Mouse (Mus musculus) CD4-positive, CD25-positive, alpha-beta regulatory T cell, adult 4 months (primary cell): ENCODE results near the gene Lpar3. TPM values are rescaled to one million over a fixed set of nuclear protein-coding genes. Genes with fewer than 3 reads are reported as not detected.
"Not testable (repeated sequence)": the region's sequence is repeated elsewhere in the genome, so short reads cannot be mapped to it uniquely, and the experiment has no call there.

ENCODE experiments used
- ATAC-seq: one replicate; pipeline ENCODE4 v1.8.0; 2017
- polyA plus RNA-seq, 2 experiments: library from polyadenylated mRNA; unstranded; fragments of 100-300 nt; shearing (Covaris generic); gene quantifications; one replicate each; pipeline ENCODE4 v1.2.1; 2017

Gene Lpar3
- not detected for polyA plus RNA-seq

DNA sequence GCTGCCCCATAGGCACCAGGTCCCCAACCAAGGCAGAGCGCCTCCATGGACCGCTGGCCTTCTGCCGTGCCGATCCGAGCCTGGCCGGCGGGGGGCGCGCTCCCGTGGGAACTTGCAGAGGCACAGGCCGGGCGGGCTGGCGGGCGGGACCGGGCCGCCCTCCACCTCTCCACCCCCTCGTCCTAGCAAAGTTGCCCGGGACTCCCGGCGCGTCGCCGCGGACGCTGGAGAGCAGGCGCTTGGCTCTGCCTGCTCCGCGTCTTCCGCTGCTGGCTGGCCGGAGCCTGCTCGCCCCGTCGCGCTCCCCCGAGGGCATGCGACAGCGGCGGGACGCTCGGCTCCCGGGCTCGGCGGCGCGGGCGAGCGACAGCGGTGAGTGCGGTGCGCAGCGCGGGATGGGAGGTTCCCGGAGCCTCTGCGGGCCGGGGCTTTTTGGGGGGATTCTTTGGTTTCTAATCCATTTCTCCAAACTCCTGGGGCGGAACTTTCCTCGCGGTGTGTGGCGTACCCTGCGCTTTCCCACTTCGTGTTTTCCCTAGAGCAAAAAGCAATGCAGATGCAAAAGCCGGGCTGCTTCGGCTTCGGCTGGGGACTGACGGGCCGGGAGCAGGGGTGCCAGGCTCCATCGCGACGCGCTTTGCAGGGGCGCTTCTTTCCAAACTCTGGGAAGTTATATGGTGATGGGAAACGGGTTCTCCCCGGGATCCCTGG, at the start of gene Lpar3:
Lpar3 (plus strand) TSS at position 188 of the 711 bp plus-strand sequence.
- no peak for ATAC-seq

DNA sequence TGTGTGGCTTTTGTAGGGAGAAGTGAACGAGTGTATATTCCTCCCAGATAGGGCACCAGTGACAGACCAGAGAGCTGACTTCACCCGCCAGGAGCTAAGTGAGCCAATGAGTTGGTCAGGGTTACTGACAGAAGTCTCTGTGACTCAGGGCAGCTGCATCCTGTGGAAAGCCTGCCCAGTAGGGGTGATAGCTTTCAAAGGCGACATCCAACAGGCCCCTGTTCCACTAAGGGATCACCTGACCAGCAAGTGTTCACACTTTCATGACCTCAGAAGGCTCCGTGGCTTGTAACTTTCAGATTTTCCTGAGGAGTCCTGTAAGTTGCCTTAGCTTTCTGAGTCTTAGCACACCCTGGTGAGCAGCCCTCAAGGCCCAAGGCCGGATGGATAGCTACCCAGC, 47.7 kb upstream of the Lpar3 start:
- ATAC-seq, result no peak

DNA sequence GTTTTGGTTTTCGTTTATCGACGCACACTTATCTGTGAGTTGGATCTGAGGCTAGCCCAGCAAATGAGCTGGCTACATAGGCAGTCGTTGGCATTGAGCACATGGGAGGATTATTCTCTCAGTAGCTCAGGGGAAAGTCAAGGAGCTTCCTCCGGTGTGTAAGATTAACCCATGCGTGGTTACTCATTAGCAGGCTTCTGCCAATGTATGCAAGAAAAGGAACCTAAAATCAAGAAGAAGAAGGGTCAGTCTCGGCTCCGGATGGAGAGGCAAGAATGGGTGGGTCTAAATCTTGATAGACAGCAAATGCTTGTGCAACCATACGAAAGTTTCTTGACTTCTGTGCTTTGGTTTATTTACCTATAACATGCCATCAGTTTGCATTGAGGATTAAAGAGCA, 46.5 kb upstream of the Lpar3 start:
- ATAC-seq, result no peak

DNA sequence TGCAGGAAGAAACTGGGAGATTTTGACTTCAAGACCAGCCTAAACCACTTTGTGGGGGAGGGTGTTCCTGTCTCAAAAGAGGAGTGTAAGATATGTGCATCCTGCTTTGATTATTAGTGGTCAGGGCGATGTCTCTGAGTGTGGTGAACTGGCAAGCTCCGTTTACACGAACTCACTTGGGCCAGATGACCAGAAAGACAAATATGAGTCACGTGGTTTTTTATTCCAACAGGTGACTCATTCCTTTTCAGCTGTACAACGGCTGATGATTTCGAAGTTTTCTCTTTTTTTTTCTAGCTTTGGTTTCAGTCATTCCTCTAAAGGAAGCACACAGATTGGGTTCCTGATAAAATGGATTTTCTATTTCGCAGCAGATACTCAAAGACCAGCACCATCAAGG, 43.5 kb upstream of the Lpar3 start:
- ATAC-seq, result no peak

DNA sequence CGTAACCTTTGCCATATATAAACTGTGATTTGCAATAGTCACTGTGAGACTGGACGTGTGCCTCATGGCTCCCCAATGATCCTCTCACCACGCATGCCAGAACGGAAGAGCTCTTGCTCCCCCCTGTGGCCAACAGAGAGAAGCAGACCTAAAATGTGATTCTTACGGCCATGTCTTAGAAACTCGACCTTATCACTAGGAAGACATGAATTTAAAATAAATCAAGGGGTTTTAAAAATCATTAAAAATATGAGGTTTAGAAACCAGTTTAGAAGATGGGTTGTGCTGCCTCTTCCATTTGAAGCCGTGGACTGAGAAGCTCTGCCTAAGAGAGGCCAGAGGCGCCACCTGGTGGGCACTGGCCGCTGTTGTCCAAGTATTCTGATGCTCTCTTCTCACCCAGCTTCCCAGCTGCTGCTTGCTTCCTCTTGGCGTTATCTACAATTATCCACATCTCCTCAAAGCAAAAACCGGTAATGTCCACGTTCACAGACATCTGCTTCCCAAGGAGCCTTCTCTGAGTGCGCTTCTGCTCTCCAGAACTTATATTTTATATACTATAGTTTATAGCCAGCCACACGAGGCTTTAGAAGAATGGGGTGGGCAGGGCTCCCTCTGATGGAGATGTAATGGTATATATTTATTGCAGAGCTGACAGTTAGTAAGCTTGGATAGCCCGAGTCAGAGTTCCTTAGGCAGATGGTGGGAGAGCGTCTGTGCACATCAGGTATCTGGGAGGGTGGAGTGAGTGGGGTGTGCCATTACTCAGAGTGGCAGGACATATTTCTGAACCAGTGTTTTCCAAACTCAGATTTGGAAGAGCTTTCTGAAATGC, 42.8 kb upstream of the Lpar3 start:
- peak; percentile 91 for ATAC-seq

DNA sequence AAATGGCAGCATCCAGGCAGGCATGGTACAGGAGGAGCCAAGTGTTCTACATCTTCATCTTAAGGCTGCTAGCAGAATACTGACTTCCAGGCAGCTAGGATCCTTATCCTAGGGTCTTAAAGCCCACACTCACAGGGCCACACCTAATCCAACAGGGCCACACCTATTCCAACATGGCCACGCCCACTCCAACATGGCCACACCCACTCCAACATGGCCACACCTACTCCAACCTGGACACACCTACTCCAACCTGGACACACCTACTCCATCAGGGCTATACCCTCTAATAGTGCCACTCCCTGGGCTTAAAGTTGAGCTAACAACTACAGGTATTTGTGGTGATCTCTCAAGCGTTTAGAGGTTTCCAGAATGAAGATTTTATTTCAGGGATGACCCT, 40.4 kb upstream of the Lpar3 start:
- no peak for ATAC-seq

DNA sequence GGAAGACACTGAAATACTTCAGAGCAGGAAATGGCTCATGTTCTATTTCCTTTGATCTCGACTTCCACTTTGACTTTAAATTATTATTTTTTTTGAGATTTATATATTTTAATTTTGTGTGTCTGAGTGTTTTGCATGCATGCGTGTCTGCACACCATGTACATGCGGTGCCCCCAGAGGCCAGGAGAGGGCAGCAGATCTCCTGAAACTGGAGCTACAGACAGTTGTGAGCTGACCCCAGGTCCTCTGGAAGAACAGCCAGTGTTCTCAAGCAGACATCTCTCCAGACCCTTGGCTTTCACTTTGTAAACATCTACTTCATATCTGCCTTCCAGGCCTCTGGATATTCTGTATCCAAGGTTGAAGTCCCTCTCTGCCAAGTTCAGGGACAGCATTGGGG, 39.8 kb upstream of the Lpar3 start:
- no peak for ATAC-seq

DNA sequence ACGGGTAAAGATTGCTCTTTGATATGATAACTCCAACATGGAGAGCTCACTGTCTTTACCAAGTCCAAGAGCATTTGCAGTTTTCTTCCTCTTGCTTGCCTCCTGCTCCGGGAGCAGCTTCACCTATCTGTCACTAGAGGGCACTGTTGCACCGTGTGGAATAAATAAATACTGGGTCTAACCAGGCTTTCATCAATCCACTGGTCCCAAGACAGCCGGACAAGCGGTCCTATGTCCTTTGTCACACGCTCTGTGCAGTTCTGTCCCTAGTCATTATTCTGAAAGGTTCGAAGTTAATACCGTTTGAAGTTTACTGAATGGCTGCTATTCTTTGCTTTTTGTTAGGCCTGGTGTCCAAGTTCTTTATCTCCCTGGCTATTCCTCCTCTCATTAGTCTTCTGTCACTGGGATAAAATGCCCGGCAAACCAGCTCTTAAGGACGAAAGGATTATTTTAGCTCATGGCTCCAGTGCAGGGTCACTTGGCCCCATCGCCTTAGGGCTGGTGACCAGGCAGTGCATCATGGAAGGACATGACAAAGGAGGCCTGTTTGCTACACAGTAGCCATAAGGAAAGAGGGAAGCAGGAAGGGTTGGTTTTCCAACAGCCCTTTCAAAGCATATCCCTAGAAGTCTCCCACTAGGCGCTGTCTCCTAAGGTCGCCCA, 35.6 kb upstream of the Lpar3 start:
- peak; percentile 62 for ATAC-seq

DNA sequence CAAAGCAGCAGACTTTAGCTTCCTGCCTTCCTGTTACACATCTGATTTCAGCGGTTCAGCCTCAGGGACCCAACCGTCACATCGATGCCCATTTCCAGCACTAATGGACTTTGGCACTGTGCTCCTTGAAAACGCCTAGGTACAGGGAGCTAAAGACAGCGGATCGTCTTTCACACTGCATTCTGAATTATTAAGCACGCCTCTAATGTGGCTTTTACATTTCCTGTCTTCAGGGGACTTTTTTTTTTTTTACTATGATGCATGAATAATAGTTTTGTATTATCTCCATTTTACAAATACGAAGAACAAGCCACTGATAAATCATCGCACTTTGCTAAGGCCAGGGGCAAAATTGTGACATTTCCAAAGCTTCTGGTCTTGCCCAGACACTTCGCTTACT, 34.7 kb upstream of the Lpar3 start:
- peak; percentile 84 for ATAC-seq

DNA sequence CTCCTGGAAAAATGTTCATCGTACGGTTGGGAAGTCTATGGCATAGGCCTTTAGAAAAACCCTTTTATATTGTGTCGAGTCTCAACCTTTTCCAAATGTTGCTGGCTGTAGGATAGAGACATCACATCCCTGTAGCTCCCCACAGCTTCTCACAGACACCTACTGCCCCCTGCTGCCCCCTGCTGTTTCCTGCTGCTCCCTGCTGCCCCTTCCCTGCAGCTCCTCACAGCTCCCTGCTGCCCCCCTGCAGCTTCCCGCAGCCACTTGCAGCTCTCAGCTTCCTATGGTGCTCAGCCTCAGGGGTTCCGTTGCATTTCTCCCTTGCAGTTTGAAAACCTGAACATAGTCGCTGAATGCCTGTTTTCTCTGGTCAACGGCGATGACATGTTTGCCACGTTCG, 30.8 kb upstream of the Lpar3 start:
- ATAC-seq, result no peak

DNA sequence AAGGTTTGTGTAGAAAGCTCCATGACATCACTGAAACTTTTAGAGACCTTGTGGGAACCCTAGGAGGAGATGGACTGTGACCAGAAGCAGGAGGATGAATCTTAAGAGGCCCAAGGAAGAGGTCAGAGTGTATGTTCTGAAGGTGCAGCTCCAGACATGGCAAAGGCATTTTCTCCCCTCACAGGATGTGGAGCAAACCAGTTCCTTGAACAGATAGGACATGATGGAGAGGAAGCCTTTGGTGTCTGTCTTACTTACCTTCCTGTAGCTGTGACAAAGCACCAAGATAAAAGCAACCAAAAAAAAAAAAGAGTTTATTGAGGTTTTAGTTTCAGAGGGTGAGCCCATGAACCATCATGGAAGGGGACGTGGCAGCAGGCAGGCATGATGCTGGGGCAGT, 28.3 kb upstream of the Lpar3 start:
- ATAC-seq, result peak; percentile 71

DNA sequence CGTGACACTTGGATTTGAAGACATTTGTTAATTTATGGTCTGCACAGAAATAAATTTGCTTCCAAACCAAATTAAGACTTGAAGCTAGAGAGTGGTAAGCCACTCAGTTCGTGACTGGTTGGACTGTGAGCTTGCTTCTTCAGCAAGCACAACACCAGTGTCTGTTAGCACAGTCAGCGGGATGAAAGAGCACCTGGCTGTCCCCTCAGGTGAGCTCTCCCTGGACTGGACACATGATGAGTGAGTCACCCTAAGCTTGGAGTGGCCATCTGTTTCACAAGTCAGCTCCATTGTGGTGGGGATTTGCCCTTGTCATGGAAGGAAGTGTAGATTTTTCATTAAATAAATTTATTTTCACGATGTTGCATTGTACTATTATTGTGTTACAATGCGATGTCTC, 25.6 kb upstream of the Lpar3 start:
- ATAC-seq, result no peak

DNA sequence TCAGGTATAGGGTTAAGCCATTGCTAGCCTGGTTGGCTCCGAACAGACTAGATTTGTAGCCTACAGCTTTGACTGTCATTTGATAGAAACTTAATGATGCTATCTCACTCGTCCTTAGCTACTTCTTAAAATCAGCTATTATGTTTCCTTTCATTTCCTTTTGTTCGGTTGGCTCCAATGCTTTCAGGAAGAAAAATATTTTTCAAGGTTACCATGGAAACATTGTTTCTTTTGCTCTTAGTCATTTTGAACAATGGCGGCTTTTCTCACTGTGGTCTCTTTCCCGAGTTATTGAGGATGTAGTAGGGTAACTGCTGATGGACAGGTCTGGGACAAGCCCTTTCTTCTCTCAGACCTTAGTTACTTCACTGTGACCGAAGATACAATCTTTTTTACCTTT, 24.5 kb upstream of the Lpar3 start:
- no peak for ATAC-seq

DNA sequence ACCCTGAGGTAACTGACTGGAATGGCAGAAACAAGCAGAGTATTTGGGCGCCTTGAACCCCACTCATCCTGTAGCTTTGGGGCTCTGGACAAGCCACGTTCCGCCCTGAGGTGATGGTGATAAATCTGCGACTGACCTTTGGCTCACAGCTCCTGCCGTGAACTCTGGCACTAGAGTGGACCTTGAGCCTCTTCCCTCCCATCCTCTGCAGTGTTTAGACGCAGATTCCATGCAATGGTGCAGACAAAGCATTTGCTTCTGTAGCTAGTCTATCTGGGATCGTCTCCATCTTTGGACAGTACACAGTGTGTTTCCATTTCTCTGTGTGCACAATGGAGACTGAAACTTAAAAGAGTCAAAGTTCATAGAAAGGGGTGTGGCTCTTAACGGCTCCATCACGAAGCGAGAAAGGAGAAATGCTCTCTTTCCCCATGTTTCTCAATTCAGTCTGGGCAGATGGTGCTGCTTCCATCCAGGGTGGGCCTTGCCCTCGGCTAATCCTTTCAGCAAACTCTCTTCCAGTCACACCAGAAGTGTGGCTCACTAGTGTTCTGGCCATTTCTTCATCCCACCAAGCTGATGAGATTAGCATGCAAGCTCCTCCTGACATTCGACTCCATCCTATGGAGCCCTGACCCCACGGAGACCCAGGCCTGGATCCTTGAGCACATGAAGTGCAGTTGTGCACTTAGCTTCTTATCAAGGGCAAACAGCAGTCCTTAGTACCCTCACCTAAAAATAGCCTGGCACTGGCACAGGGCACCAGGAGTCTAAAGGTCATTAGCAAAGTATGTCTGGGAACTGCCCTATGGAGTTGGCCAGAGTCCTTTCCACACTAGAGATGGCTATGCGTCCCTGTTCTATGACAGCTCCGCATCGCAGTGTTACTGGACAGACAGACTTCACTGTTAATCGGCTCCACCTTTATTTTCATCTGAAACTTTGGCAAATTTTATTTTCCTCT, 23.7 kb upstream of the Lpar3 start:
- no peak for ATAC-seq

DNA sequence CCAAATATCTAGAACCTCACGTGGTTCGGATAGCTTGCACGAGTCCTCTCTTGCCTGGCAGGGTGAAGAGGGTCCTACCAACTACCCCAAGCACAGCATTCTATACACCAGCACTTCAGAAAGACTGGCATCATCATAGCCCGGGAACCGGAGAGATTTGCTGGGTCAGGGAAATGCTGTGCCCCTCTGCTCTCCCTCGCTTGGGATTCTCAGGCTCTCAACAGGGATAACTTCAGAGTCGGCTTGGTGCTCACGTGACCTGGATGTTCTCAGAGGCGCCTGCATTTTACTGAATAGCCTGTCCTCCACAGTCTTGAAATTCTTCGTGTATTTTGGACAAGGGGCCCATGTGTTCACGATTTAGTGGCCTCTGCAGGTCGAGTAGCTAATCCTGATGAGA, 23.0 kb upstream of the Lpar3 start:
- no peak for ATAC-seq

DNA sequence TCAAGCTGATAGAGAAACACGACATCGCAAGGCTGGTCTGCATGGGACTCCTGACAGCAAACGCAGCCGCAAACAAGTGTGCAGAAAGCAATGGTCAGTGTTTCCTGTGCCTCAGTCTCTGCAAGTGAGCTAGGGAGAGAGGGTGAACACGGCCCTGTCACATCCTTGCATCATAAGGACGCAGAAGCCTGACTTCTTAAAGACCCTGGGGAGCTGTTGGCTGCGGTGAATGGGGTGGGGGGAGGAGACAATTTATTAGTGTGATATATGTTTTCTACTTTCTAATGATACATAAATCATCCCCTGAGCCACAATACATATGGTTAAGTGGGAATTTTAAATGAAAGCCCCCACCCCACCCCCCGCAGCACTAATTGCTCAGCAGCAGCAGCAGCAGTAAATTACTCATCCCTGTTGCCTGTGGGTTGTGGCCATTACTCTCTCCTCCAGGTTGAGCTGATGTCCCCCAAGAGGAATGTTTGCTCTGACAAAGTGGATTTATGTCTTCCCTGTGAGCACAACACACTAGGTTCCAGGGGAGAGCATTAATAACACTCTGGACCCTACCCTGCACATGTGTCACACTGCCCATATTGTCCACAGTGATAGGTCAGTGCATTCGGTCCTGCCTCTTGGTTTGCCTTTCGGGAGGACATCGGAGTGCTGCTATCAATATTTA, 21.8 kb upstream of the Lpar3 start:
- ATAC-seq, result no peak

DNA sequence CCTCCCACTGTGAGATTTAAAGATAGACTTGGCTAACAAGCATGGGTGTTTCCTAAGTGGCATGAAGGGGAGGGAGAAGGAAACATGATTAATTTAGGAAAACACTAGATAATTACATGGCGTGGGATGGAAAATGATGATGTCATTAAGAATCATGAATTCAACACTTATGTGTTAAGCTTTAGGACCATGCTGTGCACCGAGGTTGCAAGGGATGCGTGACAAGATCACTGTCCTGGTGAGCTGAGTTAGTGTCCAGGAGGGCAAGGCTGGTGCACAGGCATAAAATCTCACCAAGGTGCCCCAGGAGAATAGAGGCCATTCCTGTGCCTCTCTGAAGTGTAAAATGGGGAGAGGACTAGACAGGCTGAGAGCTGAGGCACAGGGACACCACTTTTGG, 21.3 kb upstream of the Lpar3 start:
- ATAC-seq, result no peak

DNA sequence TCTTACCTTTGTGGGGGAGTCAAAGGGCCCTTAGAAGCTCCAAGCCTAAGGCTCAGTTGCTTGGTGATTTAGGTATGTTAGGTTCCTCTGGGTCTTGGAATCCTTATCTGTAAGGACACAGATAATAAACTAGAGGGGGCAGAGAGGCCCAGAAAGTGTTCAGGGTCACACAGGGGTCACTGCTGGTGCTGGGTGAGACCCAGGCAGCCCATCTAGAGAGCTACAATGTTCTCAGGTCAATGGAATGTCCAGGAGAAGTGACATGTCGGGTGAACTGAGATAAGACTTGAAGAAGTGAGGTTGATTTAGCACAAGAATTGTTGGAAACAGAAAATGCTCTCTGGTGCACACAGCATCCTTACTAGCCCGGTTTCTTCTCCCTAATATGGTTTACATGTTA, 16.4 kb upstream of the Lpar3 start:
- no peak for ATAC-seq

DNA sequence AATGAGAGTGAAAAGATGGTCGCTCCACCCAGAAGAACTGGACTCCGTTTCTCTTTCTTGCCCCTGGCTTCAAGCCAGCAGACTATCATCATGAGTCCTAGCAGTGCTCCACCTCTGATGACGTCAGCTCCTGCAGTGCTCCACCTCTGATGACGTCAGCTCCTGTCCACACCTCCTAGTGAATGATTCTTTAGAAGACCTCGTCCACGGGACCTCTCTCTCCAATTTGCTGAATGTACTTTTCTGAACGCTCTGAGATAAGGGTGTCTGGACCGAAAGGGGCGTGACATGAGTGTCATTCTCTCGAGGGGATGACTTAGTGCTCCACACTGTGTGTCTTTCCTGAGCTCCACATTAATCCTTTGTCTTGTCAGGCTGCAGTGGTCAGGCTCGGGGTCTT, 15.5 kb upstream of the Lpar3 start:
- no peak for ATAC-seq

DNA sequence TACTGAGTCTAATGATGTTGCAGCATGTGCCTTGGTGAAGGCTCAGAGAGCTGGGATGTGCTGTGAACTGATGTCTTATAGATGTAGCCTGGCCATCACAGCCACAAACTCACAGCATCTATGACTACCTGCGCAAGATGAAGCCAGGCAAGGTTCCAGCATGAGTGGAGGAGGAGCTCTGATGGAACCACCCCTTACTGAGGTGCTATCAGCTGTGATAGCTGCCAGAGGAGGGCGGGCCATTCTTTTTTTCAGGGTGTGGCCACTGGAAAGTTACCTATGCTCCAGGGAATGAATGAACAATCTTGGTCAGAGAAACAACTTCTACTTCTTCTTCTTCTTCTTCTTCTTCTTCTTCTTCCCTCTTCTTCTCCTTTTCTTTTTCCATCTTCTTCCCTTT, 14.1 kb upstream of the Lpar3 start:
- ATAC-seq, result no peak

DNA sequence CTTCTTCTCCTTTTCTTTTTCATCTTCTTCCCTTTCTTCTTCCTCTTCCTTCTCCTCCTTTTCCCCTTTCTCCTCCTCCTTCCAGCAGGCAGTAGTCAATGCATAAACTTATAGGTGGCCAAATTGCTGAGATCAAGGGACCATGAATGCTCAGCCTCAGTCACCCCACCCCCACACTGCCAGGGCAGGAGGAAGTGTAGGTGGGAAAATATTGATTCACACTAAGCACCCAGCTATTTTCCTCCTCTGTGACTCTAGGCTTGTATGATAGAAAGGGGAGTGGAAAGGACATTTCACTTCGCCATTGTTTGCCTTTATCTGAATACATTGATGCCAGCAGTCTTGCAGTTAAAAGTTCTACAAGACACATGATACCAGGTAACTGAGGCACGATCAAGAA, 13.3 kb upstream of the Lpar3 start:
- no peak for ATAC-seq

DNA sequence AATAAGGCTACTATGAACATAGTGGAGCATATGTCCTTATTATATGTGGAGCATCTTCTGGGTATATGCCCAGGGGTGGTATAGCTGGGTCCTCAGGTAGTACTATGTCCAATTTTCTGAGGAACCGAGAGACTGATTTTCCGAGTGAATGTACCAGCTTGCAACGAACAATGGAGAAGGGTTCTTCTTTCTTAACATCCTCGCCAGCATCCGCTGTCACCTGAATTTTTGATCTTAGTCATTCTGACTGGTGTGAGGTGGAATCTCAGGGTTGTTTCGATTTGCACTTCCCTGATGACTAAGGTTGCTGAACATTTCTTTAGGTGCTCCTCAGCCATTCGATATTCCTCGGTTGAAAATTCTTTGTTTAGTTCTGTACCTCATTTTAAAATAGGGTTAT, 11.0 kb upstream of the Lpar3 start:
- ATAC-seq, result not testable (repeated sequence)
